Mouse (Mus musculus) hematopoietic stem cell, adult 5-6 weeks (primary cell): ENCODE measurements around the gene Fam57b. TPM values are rescaled to one million over a fixed set of nuclear protein-coding genes. Genes with fewer than 3 reads are reported as not detected.
A peak's percentile ranks its signal among the peaks of the same experiment; 100 is the strongest.

ENCODE experiments used
- ATAC-seq, 2 experiments: fragments of 125-278 bp in 1 of 2; replicated peaks in 1 of 2; 2 replicates each; pipeline ENCODE4 v1.8.0; 2016 to 2017; ENCODE audit warnings: inconsistent platforms in 2 of 2, mild to moderate bottlenecking in 2 of 2, moderate number of reproducible peaks in 2 of 2, low read depth in 1 of 2, moderate TSS enrichment in 1 of 2; ENCODE audit not compliant: low FRiP score in 2 of 2, poor library complexity in 2 of 2, severe bottlenecking in 2 of 2, insufficient read depth in 1 of 2, low TSS enrichment in 1 of 2
- total RNA-seq: library from RNA; stranded (forward); fragments of 172-1452, 232-1000 nt; gene quantifications from 2 replicates; pipeline ENCODE4 v1.2.3, GENCODE M21; 2017

The Fam57b gene
- total RNA-seq, 1 experiment from 2014 or later = not detected

DNA sequence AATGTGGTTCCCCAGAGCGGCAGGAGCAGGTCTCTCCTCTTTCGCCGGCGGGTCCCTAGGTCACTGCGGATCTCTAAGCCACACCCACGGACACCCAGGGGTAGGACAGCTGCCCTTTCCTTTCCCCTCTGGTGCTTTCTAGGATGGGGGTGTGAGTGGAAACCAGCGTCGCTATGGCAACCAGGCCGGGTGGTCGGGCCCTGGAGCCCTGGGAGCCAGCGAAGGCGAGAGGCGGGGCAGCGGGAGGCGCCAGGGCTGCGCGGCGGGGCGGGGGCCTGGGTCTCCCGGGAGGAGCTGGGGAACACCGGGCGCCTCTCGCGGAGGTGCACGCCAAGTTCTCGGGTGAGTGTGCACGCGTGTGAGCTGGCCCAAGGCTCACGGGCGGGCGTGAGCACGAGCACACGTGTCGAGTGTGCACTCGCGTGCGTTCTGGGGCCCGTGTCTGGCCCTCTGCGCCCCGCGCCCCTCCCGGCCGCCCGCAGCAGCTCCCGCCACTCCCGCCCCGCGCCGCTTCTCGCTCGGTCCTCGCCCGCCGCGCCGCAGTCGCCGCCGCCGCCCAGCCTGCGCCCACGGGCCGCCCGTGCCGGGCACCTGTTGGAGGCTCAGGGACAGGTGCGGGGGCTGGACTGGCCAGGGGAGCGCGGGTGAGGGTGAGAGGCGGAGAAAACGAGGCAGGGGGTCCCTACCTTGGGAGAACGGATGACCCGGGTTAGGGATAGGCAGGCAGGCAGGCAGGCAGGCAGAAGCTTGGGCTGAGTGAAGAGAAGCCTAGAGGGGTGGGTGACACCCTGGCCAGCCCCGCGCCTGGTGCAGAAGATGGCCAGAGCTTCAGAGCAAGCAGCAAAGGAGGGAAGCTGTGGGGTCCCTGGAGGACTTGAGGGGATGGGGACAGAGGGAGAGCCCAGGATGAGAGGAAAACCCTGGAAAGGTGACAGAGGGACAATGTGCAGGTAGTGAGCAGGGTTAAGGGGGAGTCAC is 50.2 kb downstream of the Fam57b start:
- ATAC-seq = no peak

DNA sequence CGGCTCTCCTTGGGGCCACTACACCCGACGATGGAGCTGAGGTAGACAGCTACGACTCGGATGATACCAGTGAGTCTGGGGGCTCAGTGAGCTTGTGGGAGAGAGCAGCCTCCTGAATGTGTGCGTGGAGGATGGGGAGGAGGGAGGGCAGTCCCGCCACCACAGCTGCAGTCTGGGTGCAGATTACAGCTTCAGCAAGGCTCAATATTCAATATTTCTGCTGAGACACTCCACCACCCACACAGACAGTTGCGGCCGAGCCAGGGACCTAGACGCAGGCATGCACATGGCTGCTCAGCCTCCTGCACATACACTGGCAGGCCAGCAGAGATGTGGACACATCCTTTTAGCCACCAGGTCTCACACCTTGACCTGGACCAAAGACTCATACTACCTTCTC is 51.3 kb downstream of the Fam57b start:
- no peak for ATAC-seq

DNA sequence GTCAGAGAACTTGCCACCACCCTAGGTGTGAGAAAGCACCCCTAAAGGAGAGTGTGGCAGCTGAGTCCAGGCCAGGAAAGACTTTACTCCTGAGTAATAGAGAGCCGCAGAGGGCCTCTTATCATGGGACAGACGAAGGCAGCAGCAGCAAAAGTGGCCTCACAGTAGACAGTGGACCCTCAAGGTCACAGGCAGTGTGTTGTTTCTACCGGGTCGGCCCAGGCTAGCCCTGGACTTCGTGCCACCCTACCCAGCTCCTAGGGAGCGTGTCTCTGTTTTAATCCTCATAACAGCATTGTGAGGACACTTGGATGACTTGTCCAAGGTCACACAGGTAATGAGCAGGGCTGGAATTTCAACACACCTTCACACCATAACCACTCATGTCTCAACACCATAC is 52.7 kb downstream of the Fam57b start:
- no peak for ATAC-seq

DNA sequence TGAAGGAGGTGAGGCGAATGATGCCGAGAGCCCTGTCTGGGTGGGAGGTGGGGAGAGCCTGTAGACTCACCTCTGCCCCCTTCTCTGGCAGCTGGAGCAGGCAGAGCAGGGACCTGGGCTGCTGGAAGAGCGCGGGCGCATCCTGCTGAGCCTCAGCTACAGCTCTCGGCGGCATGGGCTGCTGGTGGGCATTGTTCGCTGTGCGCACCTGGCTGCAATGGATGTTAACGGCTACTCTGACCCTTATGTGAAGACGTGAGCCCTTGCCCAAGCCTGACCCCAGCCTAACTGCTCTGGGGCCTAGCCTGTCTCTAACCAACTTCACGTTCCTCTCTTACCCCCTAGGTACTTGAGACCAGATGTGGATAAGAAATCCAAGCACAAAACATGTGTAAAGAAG is 53.7 kb downstream of the Fam57b start:
- ATAC-seq = no peak

DNA sequence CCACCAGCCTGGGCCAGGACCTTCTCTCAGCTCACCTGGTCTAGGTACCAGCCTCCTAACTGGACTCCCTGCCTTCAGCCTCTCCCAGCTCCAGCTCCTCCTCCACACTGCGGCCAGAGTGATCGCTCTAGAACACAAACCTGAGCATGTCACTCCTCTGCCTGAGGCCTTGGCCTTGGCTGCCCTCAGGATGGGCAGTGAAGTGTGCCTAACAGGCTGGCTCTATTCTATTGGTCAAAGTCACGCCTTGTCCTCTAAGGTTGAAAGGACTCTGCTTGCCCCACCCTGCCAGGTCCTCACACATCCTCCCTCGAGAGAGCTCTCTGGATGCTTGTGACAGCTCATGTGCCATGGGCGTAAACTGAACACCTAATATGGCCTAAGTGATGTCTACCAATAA is 56.0 kb downstream of the Fam57b start:
- ATAC-seq = no peak

DNA sequence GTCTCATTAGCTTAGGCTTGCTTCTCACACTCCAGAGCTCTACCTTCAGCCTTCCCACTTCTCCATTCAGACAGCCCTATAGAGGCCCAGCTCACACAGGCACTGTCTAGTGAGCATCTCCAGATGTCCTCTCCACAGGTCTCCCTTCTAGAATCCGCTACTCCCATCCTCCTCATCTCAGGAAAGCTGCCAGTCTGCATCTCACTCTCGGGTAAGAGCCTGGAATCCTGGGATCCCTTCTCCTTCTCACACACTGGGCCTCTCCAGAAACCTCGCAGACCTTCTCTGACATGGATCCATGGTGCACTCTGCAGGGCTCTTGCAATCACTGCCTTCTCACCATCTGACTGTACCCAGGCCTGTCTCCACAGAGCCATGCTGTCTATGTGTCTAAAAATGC is 58.2 kb downstream of the Fam57b start:
- no peak for ATAC-seq

DNA sequence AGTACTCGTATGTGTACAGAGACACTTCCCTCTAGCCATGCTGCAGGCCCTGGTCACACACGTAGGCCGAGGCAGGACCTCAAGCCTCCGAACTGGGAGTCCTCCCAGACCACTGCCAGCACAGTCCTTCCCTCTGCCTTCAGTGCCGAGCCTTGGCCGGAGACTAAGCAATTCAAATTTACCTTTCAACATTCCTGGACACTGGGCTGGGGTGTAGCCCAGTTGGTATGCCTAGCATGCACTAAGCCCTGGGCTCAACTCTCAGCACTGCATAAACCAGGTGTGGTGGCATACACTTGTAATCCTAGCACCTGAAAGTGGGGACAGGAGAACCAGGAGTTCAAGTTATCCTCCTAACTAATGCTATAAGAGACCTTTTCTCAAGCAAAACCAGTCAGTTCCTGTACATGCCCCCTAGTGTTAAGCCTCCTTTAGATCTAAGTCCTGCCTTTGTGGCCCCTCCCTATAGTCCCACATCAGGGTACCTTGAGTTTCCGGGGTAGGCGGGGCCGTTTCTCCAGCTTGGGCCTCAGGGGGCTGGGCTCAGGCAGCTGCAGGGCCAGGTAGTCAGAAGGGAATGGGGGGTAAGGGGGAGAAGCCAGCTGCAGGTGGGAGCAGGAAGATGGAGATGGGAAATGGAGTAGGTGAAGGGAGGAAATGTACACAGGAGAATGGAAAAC is 59.4 kb downstream of the Fam57b start:
- no peak for ATAC-seq

DNA sequence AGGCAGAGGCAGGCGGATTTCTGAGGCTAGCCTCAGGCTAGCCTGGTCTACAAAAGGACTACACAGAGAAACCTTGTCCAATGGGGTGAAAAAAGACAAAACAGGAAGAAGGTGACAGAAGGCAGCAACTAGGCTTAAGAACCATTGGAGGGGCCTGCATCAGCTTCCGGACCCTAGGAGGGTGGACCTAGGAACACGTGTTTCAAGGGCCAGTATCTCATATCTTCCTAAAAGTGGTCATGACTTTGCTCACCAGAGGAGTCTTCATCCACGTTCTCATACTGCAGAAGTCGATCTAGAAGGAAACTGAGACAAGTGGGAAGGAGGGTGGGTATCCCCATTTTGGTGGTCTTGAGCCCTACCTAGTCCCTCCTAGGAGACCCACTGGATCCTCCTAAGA is 63.5 kb downstream of the Fam57b start:
- ATAC-seq = no peak

DNA sequence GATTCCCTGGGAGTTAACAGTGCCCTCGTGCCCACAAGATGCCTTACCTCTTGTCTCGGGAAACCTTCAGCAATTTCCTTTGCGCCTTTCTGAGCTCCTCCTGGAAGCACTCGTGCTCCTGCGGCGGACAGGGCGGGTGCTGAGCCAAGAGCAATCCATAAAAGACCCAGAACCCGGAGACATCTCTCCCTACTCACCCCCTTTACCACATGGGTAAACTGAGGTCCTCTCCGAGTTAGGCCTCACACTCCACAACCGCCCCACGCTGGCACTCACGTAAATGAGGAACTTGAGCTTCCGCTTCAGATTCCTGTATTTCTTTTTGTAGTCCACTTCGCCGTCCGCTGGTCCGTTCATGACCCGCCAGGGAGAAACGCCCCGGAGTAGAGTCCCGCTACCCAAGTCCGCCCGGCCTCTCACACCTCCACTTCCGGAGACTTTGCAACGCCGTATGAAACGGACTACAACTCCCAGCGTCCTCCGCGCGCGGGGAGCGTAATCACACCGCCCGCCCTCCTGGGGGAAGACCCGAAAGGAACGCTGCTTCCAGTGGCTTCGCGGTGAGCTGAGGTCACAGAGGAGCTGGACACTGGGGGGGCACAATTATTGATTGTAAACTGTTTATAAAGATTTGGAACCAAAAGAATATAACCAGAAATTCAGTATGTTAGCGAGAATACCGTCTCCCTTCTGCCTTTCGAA is 64.1 kb downstream of the Fam57b start, which contains the start of gene Hirip3:
Hirip3 (plus strand) TSS at position 544 of the 702 bp plus-strand sequence.
- ATAC-seq = peak; percentile 90 to 92

DNA sequence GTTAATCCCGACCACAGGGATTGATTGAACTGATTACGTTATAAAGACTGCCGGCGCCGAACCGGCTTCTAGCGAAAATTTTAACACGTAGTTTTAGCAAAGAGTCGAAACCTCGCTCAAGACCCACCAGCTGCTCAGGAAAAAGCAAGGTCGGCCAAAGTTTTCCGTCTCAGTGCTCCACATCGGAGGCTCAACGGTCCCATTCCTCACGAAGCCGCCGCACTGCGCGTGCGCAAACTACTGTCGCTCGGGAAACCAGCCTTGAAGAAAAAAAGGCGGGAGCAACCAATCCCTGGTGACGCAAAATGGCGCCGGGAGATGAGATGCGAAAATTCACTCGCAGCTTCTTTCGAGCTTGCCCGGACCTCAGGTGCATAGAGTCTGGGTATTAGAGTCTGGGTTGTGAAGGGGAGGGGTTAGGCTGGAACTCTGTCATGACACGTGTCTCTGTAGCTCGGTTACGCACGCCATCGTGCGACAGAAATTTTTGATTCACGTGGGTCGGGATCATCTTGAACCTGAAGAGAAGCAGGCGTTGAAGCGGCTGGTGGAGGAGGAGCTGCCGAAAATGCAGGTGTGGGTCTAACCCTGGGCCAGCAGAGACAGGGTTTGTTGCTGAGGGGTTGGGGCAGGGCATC is 64.8 kb downstream of the Fam57b start, which contains the start of gene Ino80e:
Ino80e (minus strand) TSS at position 231 of the 638 bp plus-strand sequence.
- ATAC-seq = peak; percentile 61 to 75

DNA sequence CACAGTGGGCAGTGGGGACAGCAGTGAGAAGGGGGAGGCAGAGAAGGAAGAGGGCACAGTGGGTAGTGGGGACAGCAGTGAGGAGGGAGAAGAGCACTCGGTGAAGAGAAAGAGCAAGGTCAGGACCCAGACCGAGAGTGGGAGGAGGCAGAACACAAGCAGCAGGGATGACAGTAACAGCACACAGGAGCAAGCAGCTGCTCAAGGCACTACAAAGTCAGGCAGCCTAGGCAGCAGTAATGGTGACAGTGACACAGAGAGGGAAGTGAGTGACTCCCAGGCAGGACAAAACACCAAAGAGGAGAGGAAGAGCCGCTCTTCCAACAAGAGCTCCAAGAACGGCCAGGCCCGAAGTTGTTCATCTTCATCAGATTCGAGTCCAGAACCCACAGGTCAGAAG is 66.3 kb downstream of the Fam57b start:
- ATAC-seq = no peak

DNA sequence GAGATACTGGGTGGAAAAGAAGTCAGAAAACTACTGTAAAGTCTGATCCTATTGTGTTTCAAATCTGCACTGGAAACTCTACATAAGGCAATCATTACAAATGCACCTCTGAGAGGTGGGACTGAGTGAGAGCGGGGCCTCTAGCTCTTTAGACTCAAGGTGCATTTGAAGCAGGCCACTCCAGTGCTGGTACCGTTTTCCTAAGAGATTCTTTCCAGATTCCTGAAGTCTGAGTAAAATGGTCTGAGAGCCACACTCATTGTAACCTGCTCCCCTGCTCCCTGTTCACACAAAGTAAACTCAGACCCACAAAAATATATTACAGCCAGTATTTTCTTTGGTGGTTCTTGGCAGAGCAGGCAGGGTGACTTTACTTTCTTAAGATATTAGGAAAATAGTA is 70.1 kb downstream of the Fam57b start:
- ATAC-seq = no peak

DNA sequence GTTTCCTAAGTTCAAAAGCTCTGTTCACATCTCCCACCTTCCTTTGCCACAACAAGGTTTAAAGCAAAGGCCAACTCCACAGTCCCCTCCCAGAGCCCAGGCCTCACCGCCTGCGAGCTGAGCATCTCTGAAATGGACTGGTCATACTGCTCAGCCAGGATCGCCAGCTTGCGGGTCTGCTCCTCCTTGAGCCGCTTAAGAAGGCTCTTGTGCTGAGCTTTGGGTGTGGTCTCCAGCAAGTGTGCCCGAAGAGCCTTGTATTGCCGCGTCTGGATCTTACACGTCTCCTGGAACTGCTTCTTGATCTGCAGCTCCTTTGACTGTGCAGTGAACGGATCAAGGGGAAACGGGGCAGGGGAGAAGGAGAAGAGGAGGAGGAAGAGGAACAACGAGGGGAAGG is 70.5 kb downstream of the Fam57b start:
- no peak for ATAC-seq

DNA sequence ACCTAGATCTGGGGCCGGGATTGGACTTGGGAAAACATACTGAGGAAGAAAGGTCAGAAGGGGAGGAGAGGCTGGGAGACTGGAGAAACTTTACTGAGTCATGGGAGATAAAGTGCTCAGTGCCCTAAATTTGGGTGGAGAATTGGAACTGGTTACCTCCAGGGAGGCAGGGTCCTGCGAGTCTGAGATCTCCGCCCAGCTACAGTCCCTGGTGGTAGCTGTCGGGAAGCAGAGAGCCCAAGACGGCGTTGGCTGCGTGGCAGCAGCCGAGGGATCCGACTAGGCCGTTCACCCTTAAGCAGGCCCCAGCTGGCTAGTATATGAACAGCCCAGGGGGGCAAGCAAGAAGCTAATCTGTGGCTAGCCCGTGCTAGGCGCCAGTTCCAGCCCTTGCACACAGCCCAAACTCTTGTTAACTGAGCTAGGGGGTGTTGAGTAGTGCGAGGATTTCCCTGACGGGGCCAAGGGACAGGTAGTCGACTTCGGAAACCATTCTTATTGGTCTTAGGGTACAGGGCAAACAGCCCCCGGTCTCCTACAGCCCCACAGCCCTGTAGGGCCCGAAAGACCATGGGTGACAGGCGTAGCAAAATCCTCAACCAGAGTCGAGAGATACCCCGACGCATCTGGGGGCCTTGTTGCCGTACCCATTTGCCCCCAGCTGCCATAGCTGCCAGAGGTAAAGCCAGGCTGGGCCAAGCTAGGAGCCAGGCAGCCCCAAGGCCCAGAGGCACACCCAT is 72.5 kb downstream of the Fam57b start:
- ATAC-seq = no peak

DNA sequence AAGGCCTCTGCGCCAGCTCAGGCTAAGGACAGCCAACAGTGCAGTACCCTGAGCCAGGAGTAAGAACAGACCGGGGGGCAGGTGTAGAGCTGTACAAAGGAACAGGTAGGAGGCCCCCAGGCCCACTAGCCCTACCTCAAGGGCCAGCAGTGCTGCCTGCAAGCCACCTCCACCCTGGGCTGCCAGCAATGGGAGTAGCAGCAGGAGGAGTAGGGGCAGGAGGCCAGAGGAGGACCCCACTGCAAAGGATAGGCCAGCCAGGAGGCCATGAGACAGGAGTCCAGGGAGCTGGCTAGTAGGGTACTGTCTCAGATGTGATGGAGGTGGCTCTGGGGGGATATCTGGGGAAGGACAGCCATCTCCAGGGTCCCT is 73.0 kb downstream of the Fam57b start:
- ATAC-seq = no peak

DNA sequence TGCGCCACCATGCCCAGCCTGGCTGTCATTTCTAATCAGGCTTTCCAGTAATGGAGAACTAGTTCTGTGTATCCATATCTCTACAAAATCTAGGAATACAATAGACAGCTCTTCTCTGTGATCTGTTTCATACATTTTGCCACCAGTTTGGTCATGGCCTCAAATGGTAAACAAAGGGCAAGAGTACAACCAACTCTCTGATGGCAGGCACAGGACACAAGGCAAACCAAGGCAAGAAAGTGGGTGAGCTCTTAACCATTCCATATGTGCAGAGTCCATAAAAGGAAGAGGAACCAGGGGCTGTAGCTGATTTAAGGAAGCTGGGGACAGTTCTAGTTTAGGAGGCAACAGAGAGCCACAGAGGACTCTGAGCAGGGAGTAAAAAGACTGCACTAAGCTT is 79.8 kb downstream of the Fam57b start:
- ATAC-seq = no peak
